Mouse (Mus musculus) bone marrow, adult 2 months (tissue): ENCODE data around the gene Cryba4. TPM values are rescaled to one million over a fixed set of nuclear protein-coding genes. Genes with fewer than 3 reads are reported as not detected.

Experiments
- H3K27ac ChIP-seq: fragments of 200-500 bp; 2 replicates; pipeline ENCODE4 v1.5.1; 2012; ENCODE audit warnings: low read depth, mild to moderate bottlenecking, control low read depth, inconsistent platforms, low read length; ENCODE audit not compliant: control insufficient read depth, poor library complexity, insufficient read depth
- H3K4me1 ChIP-seq: fragments of 200-500 bp; 2 replicates; pipeline ENCODE4 v1.6.1; 2011; ENCODE audit warnings: low read length; ENCODE audit not compliant: control insufficient read depth, insufficient read depth
- H3K4me3 ChIP-seq: fragments of 200-500 bp; replicated peaks from 2 replicates; pipeline ENCODE3; 2011; ENCODE audit warnings: mild to moderate bottlenecking, low read depth, low read length, control low read depth; ENCODE audit not compliant: control insufficient read depth
- CTCF ChIP-seq: fragments of 200-500 bp; IDR thresholded peaks from 2 replicates; pipeline ENCODE4 v1.5.1; 2011; ENCODE audit warnings: low read length, control low read depth; ENCODE audit not compliant: control insufficient read depth, insufficient read depth
- POLR2A ChIP-seq: fragments of 200-500 bp; IDR thresholded peaks from 2 replicates; pipeline ENCODE4 v1.6.1; 2011; ENCODE audit warnings: low read depth, mild to moderate bottlenecking, control low read depth, low read length, borderline replicate concordance; ENCODE audit not compliant: control insufficient read depth
- WGBS: fragments of 180-500 bp; shearing (Covaris S2); methylation state at CpG from one replicate; pipeline ENCODE4 v1.1.7; 2018; 5-methylcytosine and 5-hydroxymethylcytosine counted together
- polyA plus RNA-seq: library from polyadenylated mRNA; stranded (reverse); fragments of >200 nt; gene quantifications from 2 replicates; pipeline ENCODE4 v1.2.4, GENCODE M21; 2011; ENCODE audit warnings: low replicate concordance; ENCODE audit not compliant: missing spikeins, insufficient read depth, insufficient read length

Cryba4 gene
- polyA plus RNA-seq, result 3.4 TPM in 1 of 2 replicates, not detected in the other

- H3K4me1 ChIP-seq, result peaks cover 22% of the 10 kb centered on the region
- TF ChIP-seq POLR2A (no peak), CTCF (no peak)
- peak within 1 kb of the TSS; percentile 21 for H3K4me3 ChIP-seq
- WGBS, result 75% methylated on average over 2 of the region's 2 CpGs
- H3K27ac ChIP-seq, result peak within 1 kb of the TSS; percentile 66
These were observed at the start of gene Cryba4 for GRCm38 (mm10) chr5:112252400-112252799. Cryba4 (minus strand) TSS chr5:112252518.

DNA sequence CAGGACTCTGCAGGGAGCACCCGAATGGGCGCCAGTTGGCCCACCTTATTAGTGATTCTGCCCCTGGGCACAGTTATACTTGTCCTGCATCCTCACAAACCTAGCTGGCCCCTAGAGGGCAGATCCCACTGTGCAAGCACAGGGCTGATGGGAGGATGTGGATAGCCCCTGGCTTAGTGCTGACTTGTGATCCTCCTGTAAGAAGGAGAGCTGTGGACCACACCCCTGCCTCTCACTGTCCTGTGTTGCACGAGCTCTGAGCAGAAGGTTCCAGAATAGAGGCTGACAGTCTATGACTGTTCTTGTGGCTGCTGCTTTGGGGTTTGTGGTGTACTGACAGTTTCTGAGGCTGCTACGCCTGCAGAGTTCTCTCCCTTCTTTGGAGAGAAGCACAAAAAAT, 49.4 kb upstream of the Cryba4 start:
- H3K4me1 ChIP-seq, result peaks cover 24% of the 10 kb centered on the region
- 62% methylated on average over 4 of the region's 4 CpGs for WGBS
- H3K27ac ChIP-seq, result no peak overlapping the region
- H3K4me3 ChIP-seq, result no peak overlapping the region
- TF ChIP-seq CTCF, result no peak
- no peak for TF ChIP-seq POLR2A

DNA sequence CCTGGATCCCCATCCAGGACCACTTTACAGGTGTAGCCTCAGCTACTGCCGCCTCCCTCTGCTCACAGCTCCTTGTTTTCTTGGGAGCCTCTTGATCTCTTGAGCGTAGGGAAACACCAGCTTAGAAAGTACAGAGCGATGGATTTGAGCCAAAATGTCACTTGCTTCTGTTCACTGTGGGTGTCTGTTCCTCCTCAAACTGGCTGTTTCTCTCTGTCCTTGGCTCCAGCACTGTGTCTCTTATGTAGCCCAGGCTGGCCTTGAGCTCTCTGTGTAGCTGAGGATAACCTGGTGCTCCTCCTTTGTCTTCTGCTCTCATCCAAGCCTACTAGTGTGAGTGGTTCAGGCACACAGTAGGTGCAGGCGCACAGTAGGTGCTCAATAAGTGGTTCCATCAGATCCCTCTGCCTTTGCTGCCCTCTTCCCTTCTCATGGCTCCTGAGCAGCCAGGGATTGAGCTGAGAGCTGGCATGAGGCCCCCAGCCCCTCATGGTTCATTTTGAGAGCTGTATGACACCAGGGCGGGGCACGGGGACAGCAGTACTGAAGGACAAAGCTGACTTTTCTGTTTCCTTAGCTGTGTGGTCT, 48.5 kb upstream of the Cryba4 start:
- peaks cover 24% of the 10 kb centered on the region for H3K4me1 ChIP-seq
- H3K27ac ChIP-seq, result no peak overlapping the region
- WGBS, result 77% methylated on average over 6 of the region's 6 CpGs
- TF ChIP-seq POLR2A (no peak), CTCF (no peak)
- no peak overlapping the region for H3K4me3 ChIP-seq

DNA sequence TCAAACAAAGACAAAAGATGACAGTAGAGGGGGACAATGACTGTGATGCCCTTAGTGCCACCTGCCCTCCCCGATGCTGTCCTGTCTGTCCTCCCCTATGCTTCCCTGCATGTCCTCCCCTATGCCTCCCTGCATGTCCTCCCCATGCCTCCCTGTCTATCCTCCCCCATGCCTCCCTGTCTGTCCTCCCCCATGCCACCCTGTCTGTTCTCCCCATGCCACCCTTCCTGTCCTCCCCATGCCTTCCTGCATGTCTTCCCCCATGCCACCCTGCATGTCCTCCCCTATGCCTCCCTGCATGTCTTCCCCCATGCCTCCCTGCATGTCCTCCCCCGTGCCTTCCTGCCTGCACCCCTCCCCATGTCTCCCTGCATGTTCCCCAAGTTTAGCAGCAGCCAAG, 47.8 kb upstream of the Cryba4 start:
- H3K4me1 ChIP-seq, result peaks cover 24% of the 10 kb centered on the region
- 57% methylated on average over 2 of the region's 2 CpGs for WGBS
- H3K4me3 ChIP-seq, result no peak overlapping the region
- no peak overlapping the region for H3K27ac ChIP-seq
- no peak for TF ChIP-seq CTCF
- no peak for TF ChIP-seq POLR2A

DNA sequence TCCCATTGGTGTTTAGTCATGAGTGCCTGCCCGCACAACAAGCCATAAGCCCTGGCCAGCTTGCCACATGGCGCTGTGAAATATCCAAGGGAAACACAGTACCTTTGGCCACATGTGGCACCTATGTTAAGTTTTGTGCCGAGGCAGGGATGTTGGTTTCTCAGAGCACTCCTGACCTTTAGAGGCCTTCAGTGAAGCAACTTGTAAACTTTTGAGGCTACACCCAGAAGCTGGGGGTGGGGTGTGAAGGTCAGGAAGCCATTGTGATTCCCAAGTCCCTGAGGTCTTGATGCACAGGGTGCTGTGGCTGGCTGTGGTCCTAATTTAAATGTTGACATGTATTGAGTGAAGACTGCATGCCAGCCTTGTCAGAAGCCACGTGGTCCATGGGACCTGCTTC, 47.1 kb upstream of the Cryba4 start:
- Histone ChIP-seq H3K27ac (peak overlapping the region; percentile 20; the same call in 1 of the 2 replicates), H3K4me3 (no peak overlapping the region), H3K4me1 (peaks cover 24% of the 10 kb centered on the region)
- TF ChIP-seq POLR2A (no peak), CTCF (no peak)
- 75% methylated on average over 4 of the region's 4 CpGs for WGBS

DNA sequence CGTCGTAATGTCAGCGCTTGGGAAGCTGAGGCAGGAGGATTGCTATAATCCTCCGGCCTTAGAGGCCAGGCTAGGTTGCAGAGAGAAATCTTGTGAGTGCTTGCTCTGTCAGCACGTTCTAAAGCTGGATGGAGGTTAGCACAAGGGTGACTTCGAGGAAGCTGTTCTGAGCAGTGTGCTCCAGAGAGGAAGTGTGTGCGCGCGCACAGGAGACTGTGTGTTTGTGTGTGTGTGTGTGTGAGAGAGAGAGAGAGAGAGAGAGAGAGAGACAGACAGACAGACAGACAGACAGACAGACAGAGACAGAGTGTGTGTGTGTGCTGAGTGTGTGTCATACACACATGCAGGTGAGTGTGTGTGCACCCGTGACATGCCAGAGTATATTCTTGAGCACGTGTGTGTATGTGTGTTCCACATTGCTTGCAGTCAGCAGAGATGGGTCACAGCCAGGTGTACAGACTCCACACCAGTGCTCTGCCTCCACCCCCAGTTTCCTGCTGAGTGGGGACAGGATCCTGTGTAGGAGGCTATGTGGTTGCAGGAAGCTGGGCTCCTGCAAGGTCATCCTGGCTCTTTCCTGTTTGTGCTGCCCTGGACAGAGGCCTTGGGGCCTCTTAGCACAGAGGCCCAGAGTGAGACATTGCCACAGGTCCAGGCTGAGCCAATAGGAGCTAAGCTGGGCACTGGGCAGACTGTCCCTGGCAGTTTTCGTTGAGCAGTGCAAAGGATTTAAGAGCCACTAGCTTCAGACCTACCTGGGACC, 46.1 kb upstream of the Cryba4 start:
- TF ChIP-seq CTCF (no peak), POLR2A (no peak)
- 29% methylated on average over 12 of the region's 12 CpGs for WGBS
- H3K27ac ChIP-seq, result peak overlapping the region; percentile 20; the same call in 1 of the 2 replicates
- no peak overlapping the region for H3K4me3 ChIP-seq
- H3K4me1 ChIP-seq, result peaks cover 26% of the 10 kb centered on the region

GRCm38 (mm10) chr5:112297257-112297656, 44.9 kb upstream of the Cryba4 start:
- H3K4me3 ChIP-seq, result no peak overlapping the region
- TF ChIP-seq POLR2A (no peak), CTCF (no peak)
- 11% methylated on average over 2 of the region's 2 CpGs for WGBS
- H3K27ac ChIP-seq, result peak overlapping the region; percentile 59
- peaks cover 26% of the 10 kb centered on the region for H3K4me1 ChIP-seq

- TF ChIP-seq CTCF, result no peak
- TF ChIP-seq POLR2A, result no peak
- Histone ChIP-seq H3K27ac (peak overlapping the region; percentile 59), H3K4me3 (no peak overlapping the region), H3K4me1 (peaks cover 26% of the 10 kb centered on the region)
- WGBS, result 32% methylated on average over 6 of the region's 6 CpGs
These were observed 44.3 kb upstream of the Cryba4 start for GRCm38 (mm10) chr5:112296404-112297181.
